Mouse (Mus musculus): ENCODE data around the gene Slco2a1. TPM values are rescaled to one million over a fixed set of nuclear protein-coding genes. Genes with fewer than 3 reads are reported as not detected.
A peak's percentile ranks its signal among the peaks of the same experiment; 100 is the strongest.

Gene Slco2a1
- polyA plus RNA-seq, 1 experiment from 2014 or later: 11.2 TPM

DNA sequence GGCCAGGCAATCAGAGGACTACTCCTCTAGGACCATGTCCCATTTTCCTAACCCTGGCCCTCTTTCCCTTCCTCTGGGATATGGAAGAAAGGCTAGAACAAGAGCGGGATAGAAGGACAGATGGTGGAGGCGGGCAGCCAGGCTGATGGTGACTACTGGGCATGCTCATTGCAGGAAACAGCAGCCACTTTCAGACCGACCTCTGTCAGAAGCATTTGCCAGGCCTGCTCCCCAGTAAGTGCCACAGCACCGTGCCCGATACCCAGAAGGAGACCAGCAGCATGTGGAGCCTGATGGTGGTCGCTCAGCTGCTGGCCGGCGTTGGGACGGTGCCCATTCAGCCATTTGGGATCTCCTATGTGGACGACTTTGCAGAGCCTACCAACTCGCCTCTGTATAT lies 79.1 kb downstream of the Slco2a1 start:
- DNase-seq (no peak), ATAC-seq (no peak)
- H3K27me3 ChIP-seq (ENCODE audit: insufficient read depth, low read length): no peaks in the 10 kb centered on the region
- no peak overlapping the region for H3K27ac ChIP-seq (ENCODE audit: low read depth)
- no peak overlapping the region for H3K9ac ChIP-seq (replicated peaks)
- no peak overlapping the region for H3K4me3 ChIP-seq (ENCODE audit: low read depth, low read length)
- TF ChIP-seq EP300 (IDR thresholded peaks at IDR 0.05; ENCODE audit: low read depth) (no peak), CTCF (IDR thresholded peaks at IDR 0.05; ENCODE audit: low read depth) (no peak)
- H3K4me2 ChIP-seq (ENCODE audit: low read depth, low read length): no peak overlapping the region
- no peaks in the 10 kb centered on the region for H3K9me3 ChIP-seq (ENCODE audit: low read length)
- no peaks in the 10 kb centered on the region for H3K4me1 ChIP-seq (ENCODE audit: insufficient read depth)
- WGBS (ENCODE audit: insufficient replicate concordance): 84% methylated on average over 11 of the region's 11 CpGs
- H3K36me3 ChIP-seq (replicated peaks; ENCODE audit: insufficient read depth, low read length): 0 out of 2 replicates have a peak, but pooled peaks cover 3% of the 10 kb centered on the region

DNA sequence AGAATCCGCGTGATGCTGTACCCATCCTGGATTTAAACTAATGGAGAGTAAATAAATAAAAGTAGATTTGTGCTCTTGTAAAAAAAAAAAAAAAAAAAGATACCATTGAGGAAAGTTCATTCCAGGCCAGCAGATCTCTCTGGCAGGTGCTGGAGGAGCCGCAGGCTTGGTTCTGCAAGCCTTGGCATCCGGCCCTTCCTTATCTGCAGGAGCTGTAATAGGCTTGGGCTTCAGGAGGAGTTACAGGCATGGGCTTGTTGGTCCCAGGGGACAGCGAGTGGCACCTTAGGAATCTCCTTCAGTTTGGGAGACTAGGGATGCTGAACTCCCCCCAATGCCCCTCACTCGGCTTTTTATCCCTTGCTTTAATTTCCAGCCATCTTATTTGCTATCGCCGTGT lies 80.3 kb downstream of the Slco2a1 start:
- 0 out of 2 replicates have a peak, but pooled peaks cover 3% of the 10 kb centered on the region for H3K36me3 ChIP-seq (replicated peaks; ENCODE audit: insufficient read depth, low read length)
- H3K9me3 ChIP-seq (ENCODE audit: low read length): no peaks in the 10 kb centered on the region
- no peak overlapping the region for H3K4me3 ChIP-seq (ENCODE audit: low read depth, low read length)
- no peak overlapping the region for H3K27ac ChIP-seq (ENCODE audit: low read depth)
- DNase-seq (no peak), ATAC-seq (no peak)
- H3K4me1 ChIP-seq (ENCODE audit: insufficient read depth): no peaks in the 10 kb centered on the region
- TF ChIP-seq CTCF (IDR thresholded peaks at IDR 0.05; ENCODE audit: low read depth) (no peak), EP300 (IDR thresholded peaks at IDR 0.05; ENCODE audit: low read depth) (no peak)
- WGBS (ENCODE audit: insufficient replicate concordance): 84% methylated on average over 8 of the region's 8 CpGs
- H3K27me3 ChIP-seq (ENCODE audit: insufficient read depth, low read length): no peaks in the 10 kb centered on the region
- no peak overlapping the region for H3K9ac ChIP-seq (replicated peaks)
- no peak overlapping the region for H3K4me2 ChIP-seq (ENCODE audit: low read depth, low read length)

DNA sequence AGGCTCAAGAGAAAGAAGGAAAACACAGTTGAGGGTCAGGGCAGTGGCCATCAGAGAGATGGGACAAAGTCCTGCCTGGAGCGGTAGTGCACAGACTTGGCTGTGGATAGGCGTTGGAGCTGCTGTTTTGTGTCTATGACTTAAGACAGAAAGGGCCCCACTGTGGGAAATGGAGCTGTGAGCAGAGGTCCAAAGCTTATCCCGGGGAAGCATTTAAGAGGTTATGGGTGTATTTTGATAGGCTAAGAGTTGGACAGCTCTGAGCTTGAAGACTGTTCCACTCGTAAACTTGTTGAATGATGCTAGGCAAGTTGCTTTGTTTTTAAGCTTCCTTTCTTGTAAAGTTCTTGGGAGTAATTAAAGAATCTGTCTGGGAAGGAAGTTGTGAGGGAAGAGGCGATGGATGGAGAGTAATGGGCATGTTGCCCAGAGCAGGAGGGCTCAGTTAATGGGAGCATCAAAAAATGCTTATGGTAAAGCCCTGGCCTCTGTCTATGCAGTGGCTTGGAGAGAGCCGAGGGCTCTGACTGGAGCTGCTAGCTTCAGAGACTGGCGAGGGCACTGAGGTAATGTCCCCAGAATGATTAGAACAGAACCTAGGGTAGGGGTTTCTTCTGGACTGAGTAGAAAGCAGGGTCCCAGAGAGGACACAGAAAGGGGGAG lies 83.2 kb downstream of the Slco2a1 start:
- TF ChIP-seq EP300 (IDR thresholded peaks at IDR 0.05; ENCODE audit: low read depth): no peak
- TF ChIP-seq CTCF (IDR thresholded peaks at IDR 0.05; ENCODE audit: low read depth): no peak
- H3K4me3 ChIP-seq (ENCODE audit: low read depth, low read length): no peak overlapping the region
- no peaks in the 10 kb centered on the region for H3K27me3 ChIP-seq (ENCODE audit: insufficient read depth, low read length)
- no peak overlapping the region for H3K9ac ChIP-seq (replicated peaks)
- H3K36me3 ChIP-seq (replicated peaks; ENCODE audit: insufficient read depth, low read length): 0 out of 2 replicates have a peak, but pooled peaks cover 5% of the 10 kb centered on the region
- H3K9me3 ChIP-seq (ENCODE audit: low read length): no peaks in the 10 kb centered on the region
- H3K4me1 ChIP-seq (ENCODE audit: insufficient read depth): no peaks in the 10 kb centered on the region
- H3K4me2 ChIP-seq (ENCODE audit: low read depth, low read length): no peak overlapping the region
- no peak overlapping the region for H3K27ac ChIP-seq (ENCODE audit: low read depth)
- no peak for ATAC-seq
- no peak for DNase-seq
- WGBS (ENCODE audit: insufficient replicate concordance): 64% methylated on average over 7 of the region's 7 CpGs

DNA sequence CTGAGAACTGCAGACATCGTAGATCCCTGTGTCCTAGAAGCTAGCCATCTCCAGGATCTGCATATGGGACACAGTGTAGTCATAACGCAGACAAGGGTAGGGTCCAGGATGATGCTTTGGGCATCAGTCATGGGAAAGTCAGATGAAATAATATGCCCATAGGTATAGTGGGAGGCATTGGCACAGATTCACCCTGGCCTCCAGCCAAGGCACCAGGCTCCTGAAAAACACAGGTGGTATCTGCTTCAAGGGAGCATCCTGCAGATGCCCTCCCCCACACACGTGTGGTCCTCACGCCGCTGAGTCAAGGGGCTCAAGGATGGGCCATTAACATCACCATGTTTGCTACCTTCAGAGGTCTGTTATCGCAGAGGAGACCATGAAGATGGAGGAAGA lies 83.7 kb downstream of the Slco2a1 start:
- no peaks in the 10 kb centered on the region for H3K27me3 ChIP-seq (ENCODE audit: insufficient read depth, low read length)
- no peak overlapping the region for H3K9ac ChIP-seq (replicated peaks)
- H3K27ac ChIP-seq (ENCODE audit: low read depth): no peak overlapping the region
- H3K4me3 ChIP-seq (ENCODE audit: low read depth, low read length): no peak overlapping the region
- no peaks in the 10 kb centered on the region for H3K4me1 ChIP-seq (ENCODE audit: insufficient read depth)
- DNase-seq (no peak), ATAC-seq (no peak)
- WGBS (ENCODE audit: insufficient replicate concordance): 80% methylated on average over 6 of the region's 6 CpGs
- H3K36me3 ChIP-seq (replicated peaks; ENCODE audit: insufficient read depth, low read length): 0 out of 2 replicates have a peak, but pooled peaks cover 6% of the 10 kb centered on the region
- TF ChIP-seq EP300 (IDR thresholded peaks at IDR 0.05; ENCODE audit: low read depth) (no peak), CTCF (IDR thresholded peaks at IDR 0.05; ENCODE audit: low read depth) (no peak)
- no peak overlapping the region for H3K4me2 ChIP-seq (ENCODE audit: low read depth, low read length)
- H3K9me3 ChIP-seq (ENCODE audit: low read length): no peaks in the 10 kb centered on the region

DNA sequence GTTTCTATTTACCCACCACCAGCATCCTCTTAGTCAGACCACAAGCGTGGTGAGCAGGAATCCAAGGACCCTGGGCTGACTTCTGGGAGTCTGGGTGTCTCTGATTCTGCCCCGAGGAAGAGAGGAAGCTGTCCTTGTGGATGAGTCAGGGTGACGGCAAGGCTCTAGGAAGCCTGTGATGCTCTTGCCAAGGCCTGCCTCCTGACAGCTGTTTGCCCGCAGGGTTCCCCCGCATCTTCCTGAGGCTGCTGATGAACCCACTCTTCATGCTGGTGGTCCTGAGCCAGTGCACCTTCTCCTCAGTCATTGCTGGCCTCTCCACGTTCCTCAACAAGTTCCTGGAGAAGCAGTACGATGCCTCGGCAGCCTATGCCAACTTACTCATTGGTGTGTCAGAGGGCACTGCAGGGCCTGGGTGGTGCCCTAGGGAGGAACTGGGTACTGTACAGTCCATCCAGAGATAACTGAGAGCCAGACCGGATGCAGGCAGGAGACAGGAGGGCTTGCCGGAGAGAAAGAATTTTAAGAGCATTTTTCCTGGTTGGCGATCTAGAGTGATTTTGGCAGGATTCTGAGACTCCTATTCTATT lies 84.5 kb downstream of the Slco2a1 start:
- Histone ChIP-seq H3K4me1 (ENCODE audit: insufficient read depth) (no peaks in the 10 kb centered on the region), H3K4me2 (ENCODE audit: low read depth, low read length) (no peak overlapping the region), H3K4me3 (ENCODE audit: low read depth, low read length) (no peak overlapping the region), H3K27me3 (ENCODE audit: insufficient read depth, low read length) (no peaks in the 10 kb centered on the region), H3K27ac (ENCODE audit: low read depth) (no peak overlapping the region), H3K9ac (replicated peaks) (no peak overlapping the region), H3K9me3 (ENCODE audit: low read length) (no peaks in the 10 kb centered on the region), H3K36me3 (replicated peaks; ENCODE audit: insufficient read depth, low read length) (0 out of 2 replicates have a peak, but pooled peaks cover 7% of the 10 kb centered on the region)
- ATAC-seq: no peak
- no peak for TF ChIP-seq CTCF (IDR thresholded peaks at IDR 0.05; ENCODE audit: low read depth)
- TF ChIP-seq EP300 (IDR thresholded peaks at IDR 0.05; ENCODE audit: low read depth): no peak
- 70% methylated on average over 11 of the region's 11 CpGs for WGBS (ENCODE audit: insufficient replicate concordance)
- DNase-seq: no peak

DNA sequence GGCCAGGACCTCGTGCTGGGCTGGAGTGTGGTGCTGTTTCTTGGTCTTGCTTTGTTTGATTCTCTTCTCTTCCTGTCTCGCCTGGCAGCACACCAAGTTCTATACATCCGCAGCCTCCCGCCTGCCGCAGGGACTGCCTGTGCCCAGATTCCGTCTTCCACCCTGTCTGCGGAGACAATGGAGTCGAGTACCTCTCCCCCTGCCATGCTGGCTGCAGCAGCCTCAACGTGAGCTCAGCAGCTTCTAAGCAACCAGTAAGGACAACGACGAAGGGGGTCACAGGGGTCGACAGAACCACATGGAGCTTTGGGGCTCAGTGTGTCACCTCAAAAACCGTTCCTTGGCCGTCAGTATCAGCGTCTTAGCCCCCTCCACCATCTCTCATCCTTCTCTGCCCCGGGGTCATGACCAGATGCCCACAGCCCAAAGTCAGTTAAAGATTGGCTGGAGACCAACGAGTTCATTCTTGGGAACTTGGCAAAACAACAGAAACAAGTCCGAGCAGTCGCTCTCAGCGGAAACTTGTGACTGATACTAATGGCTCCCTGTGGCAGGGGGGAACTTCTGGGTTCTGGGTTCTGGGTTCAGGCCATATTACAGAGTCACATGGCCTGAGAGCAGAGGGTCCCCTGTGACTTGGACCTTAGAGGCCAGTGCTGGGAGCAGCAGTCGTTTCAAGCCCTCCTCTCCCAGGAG lies 88.5 kb downstream of the Slco2a1 start:
- Histone ChIP-seq H3K4me2 (ENCODE audit: low read depth, low read length) (no peak overlapping the region), H3K27ac (ENCODE audit: low read depth) (no peak overlapping the region), H3K9ac (replicated peaks) (no peak overlapping the region), H3K4me3 (ENCODE audit: low read depth, low read length) (no peak overlapping the region), H3K27me3 (ENCODE audit: insufficient read depth, low read length) (no peaks in the 10 kb centered on the region), H3K36me3 (replicated peaks; ENCODE audit: insufficient read depth, low read length) (0 out of 2 replicates have a peak, but pooled peaks cover 7% of the 10 kb centered on the region), H3K4me1 (ENCODE audit: insufficient read depth) (no peaks in the 10 kb centered on the region), H3K9me3 (ENCODE audit: low read length) (no peaks in the 10 kb centered on the region)
- TF ChIP-seq CTCF (IDR thresholded peaks at IDR 0.05; ENCODE audit: low read depth) (no peak), EP300 (IDR thresholded peaks at IDR 0.05; ENCODE audit: low read depth) (no peak)
- ATAC-seq: peak; percentile 29; the same call in 1 of the 2 replicates
- 73% methylated on average over 21 of the region's 21 CpGs for WGBS (ENCODE audit: insufficient replicate concordance)
- DNase-seq: no peak

All from liver, postnatal 0 days (tissue).